Mouse (Mus musculus) myocyte (in vitro differentiated cells): ENCODE measurements around the gene Nsmce1.

Source experiments
- E2F4 ChIP-seq: IDR thresholded peaks from one replicate; pipeline ENCODE4 v1.6.1; 2011; ENCODE audit warnings: mild to moderate bottlenecking, control low read depth, moderate library complexity; ENCODE audit not compliant: insufficient read depth
- POLR2A ChIP-seq: IDR thresholded peaks from one replicate; pipeline ENCODE4 v1.6.1; 2011; ENCODE audit warnings: low read depth, mild to moderate bottlenecking, control low read depth, moderate library complexity; ENCODE audit not compliant: insufficient read length

DNA sequence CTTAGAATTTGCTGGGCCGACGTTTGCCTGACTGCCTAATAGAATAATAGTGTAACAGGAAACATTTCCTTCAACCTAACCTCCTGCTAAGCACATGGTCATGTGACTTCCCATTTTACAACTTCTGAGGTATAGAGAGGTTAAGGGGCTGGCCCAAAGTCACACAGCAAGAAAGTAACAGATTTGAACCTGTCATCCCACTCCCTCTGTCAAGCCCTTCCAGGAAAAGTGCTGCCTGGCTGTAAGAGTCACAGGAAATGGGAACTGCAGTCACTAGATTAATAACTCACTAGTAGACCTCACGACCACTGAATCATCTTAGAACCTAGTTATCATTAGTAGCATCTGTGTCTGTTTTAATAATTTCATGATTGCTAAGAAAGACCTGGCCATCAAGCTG, 68.3 kb downstream of the Nsmce1 start:
- TF ChIP-seq POLR2A (no peak), E2F4 (no peak)
